Mouse (Mus musculus): Measurements from ENCODE around the gene Ubp1.

Gene Ubp1

GRCm38 (mm10) chr9:113930534-113931374 is at the start of gene Ubp1:
Ubp1 (plus strand) TSS chr9:113930934.
- DNase-seq: peak; percentile 92 to 97

- DNase-seq: no peak
Observed at GRCm38 (mm10) chr9:113894903-113895302, 35.8 kb upstream of the Ubp1 start.

- peak in 1 of 2 experiments; percentile 4 for DNase-seq
Observed at GRCm38 (mm10) chr9:113903136-113903535, 27.6 kb upstream of the Ubp1 start.

- peak in 1 of 2 experiments; percentile 9 for DNase-seq
Observed at GRCm38 (mm10) chr9:113904315-113904714, 26.4 kb upstream of the Ubp1 start.

GRCm38 (mm10) chr9:113915789-113916188 is 14.9 kb upstream of the Ubp1 start:
- no peak for DNase-seq

GRCm38 (mm10) chr9:113922677-113923076 is 8.1 kb upstream of the Ubp1 start:
- no peak for DNase-seq

- no peak for DNase-seq
Observed at GRCm38 (mm10) chr9:113924883-113925282, 5.9 kb upstream of the Ubp1 start.

GRCm38 (mm10) chr9:113928591-113928990 is 2.1 kb upstream of the Ubp1 start:
- no peak for DNase-seq

GRCm38 (mm10) chr9:113929676-113930075 is 1.1 kb upstream of the Ubp1 start:
- no peak for DNase-seq

GRCm38 (mm10) chr9:113931375-113932099 is 803 bp downstream of the Ubp1 start:
- DNase-seq: peak; percentile 44 to 66

- no peak for DNase-seq
Observed at GRCm38 (mm10) chr9:113932100-113932470, 1.4 kb downstream of the Ubp1 start.

- DNase-seq: peak; percentile 10 to 29
Observed at GRCm38 (mm10) chr9:113932501-113932900, 1.8 kb downstream of the Ubp1 start.

- DNase-seq: peak in 1 of 2 experiments; percentile 8
Observed at GRCm38 (mm10) chr9:113935638-113936037, 4.9 kb downstream of the Ubp1 start.

GRCm38 (mm10) chr9:113939063-113939850 is 8.5 kb downstream of the Ubp1 start:
- DNase-seq: no peak

- DNase-seq: no peak
Observed at GRCm38 (mm10) chr9:113941103-113941805, 10.5 kb downstream of the Ubp1 start.

- no peak for DNase-seq
Observed at GRCm38 (mm10) chr9:113943372-113943771, 12.6 kb downstream of the Ubp1 start.

- DNase-seq: no peak
Observed at GRCm38 (mm10) chr9:113947216-113947615, 16.5 kb downstream of the Ubp1 start.

GRCm38 (mm10) chr9:113957777-113958176 is 27.0 kb downstream of the Ubp1 start:
- no peak for DNase-seq

GRCm38 (mm10) chr9:113963718-113964117 is 33.0 kb downstream of the Ubp1 start:
- no peak for DNase-seq

GRCm38 (mm10) chr9:113964415-113964814 is 33.7 kb downstream of the Ubp1 start:
- DNase-seq: no peak

GRCm38 (mm10) chr9:113966838-113967237 is 36.1 kb downstream of the Ubp1 start:
- no peak for DNase-seq

- DNase-seq: no peak
Observed at GRCm38 (mm10) chr9:113968967-113969366, 38.2 kb downstream of the Ubp1 start.
